Mouse (Mus musculus) testis, adult 2 months (tissue): ENCODE data around the gene Vmn1r197. TPM values are rescaled to one million over a fixed set of nuclear protein-coding genes. Genes with fewer than 3 reads are reported as not detected.
"Not testable (repeated sequence)": the region's sequence is repeated elsewhere in the genome, so short reads cannot be mapped to it uniquely, and the experiment has no call there.

ENCODE experiments used
- H3K27ac ChIP-seq: fragments of 200-500 bp; 2 replicates; pipeline ENCODE4 v1.5.1; 2012; ENCODE audit warnings: low read depth, low read length; ENCODE audit not compliant: control insufficient read depth, insufficient read depth
- H3K27me3 ChIP-seq: fragments of 200-500 bp; 2 replicates; pipeline ENCODE4 v1.6.1; 2012; ENCODE audit warnings: mild to moderate bottlenecking, low read length, moderate library complexity; ENCODE audit not compliant: control insufficient read depth, insufficient read depth
- H3K36me3 ChIP-seq: fragments of 200-500 bp; 2 replicates; pipeline ENCODE4 v1.6.1; 2012; ENCODE audit warnings: mild to moderate bottlenecking, low read length; ENCODE audit not compliant: control insufficient read depth, insufficient read depth
- H3K4me1 ChIP-seq: fragments of 200-500 bp; 2 replicates; pipeline ENCODE4 v1.6.1; 2012; ENCODE audit warnings: low read length; ENCODE audit not compliant: control insufficient read depth, insufficient read depth
- H3K4me3 ChIP-seq: fragments of 200-500 bp; 2 replicates; pipeline ENCODE4 v1.5.1; 2012; ENCODE audit warnings: low read depth, mild to moderate bottlenecking, low read length, moderate library complexity, mixed read lengths; ENCODE audit not compliant: control insufficient read depth
- CTCF ChIP-seq: fragments of 200-500 bp; IDR thresholded peaks from 2 replicates; pipeline ENCODE4 v1.5.1; 2012; ENCODE audit warnings: low read depth, mild to moderate bottlenecking, inconsistent platforms, low read length, moderate library complexity; ENCODE audit not compliant: control insufficient read depth, insufficient read depth, insufficient replicate concordance
- POLR2A ChIP-seq: fragments of 200-500 bp; IDR thresholded peaks from 2 replicates; pipeline ENCODE4 v1.6.1; 2012; ENCODE audit warnings: low read depth, mild to moderate bottlenecking, inconsistent platforms, low read length, moderate library complexity; ENCODE audit not compliant: control insufficient read depth
- polyA plus RNA-seq: library from polyadenylated mRNA; depleted of rRNA; stranded (reverse); fragments of >200 nt; gene quantifications from 2 replicates; pipeline ENCODE4 v1.2.3, GENCODE M21; 2012; rRNA removed

The Vmn1r197 gene
- not detected in 2 replicates for polyA plus RNA-seq

DNA sequence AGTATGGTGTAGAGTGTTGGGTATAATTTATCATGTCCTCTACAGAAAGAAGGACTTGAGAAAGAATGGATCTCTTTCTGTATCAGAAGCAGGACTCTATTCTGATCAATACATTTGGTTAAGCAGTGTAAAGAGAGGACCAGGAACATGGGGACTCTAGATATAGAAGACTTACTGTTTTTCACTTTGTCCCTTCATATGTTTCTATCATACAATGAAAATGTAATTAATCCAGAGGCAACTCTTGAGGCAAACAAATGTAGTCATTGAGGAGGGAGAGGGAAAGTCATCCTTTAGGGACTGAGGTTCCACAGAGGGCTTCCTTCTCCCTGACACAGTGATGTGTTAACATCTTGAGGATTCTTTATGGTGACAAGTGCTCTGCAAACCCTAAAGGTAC, at the start of gene Vmn1r197:
Gene Vmn1r197, plus strand, starts transcription at position 301 of the 400 bp plus-strand sequence.
- H3K4me1 ChIP-seq, result no peaks in the 10 kb centered on the region
- no peaks in the 10 kb centered on the region for H3K27me3 ChIP-seq
- TF ChIP-seq CTCF, result no peak
- H3K27ac ChIP-seq, result no peak within 1 kb of the TSS
- no peak within 1 kb of the TSS for H3K4me3 ChIP-seq
- no peaks in the 10 kb centered on the region for H3K36me3 ChIP-seq

DNA sequence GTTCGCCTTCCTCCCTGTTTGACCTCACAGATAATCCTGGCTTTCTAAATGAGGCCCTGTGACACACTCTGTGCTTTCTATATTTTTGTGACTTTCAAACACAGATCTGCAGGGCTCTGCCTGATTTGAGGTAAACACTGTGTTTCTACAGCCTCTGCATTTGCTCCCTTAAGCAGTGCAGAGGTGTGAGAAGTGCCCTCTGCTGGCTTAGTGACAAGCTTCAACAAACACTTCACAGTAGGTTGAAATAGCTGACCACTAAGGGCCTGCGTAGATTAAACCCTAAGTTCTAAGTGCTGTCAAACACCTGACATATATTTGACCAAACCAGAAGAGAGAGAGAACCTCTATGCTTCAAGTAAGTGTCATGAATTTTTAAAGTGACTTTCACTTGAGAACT, 39.8 kb upstream of the Vmn1r197 start:
- Histone ChIP-seq H3K4me3 (no peak overlapping the region), H3K4me1 (no peaks in the 10 kb centered on the region), H3K36me3 (no peaks in the 10 kb centered on the region), H3K27me3 (no peaks in the 10 kb centered on the region), H3K27ac (no peak overlapping the region)
- TF ChIP-seq CTCF (no peak), POLR2A (no peak)

DNA sequence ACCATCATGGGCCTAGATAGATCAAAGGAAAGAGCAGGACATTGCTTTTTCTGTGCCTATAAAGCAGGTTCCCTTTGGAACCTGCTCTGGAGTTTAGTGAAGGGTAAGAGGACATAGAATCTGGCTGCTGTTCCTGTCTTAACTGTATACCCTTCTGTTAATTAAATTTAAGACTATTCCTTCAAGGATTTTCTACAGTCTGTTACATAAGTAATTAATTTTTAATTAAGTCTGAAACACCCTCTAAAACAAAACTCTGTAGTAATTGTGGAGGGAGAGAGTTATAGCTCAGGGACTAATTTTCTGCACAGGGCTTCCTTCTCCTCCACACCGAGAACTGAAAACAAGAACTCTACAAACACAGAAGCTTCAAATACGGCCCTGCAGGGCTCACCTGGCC, 34.8 kb upstream of the Vmn1r197 start, which contains the start of gene Vmn1r196:
Gene Vmn1r196, plus strand, starts transcription at position 301 of the 400 bp plus-strand sequence.
- Histone ChIP-seq H3K4me1 (no peaks in the 10 kb centered on the region; the same call in 1 of the 2 replicates), H3K27ac (no peak within 1 kb of the TSS), H3K27me3 (no peaks in the 10 kb centered on the region), H3K4me3 (no peak within 1 kb of the TSS), H3K36me3 (no peaks in the 10 kb centered on the region)
- no peak for TF ChIP-seq POLR2A
- TF ChIP-seq CTCF, result no peak

DNA sequence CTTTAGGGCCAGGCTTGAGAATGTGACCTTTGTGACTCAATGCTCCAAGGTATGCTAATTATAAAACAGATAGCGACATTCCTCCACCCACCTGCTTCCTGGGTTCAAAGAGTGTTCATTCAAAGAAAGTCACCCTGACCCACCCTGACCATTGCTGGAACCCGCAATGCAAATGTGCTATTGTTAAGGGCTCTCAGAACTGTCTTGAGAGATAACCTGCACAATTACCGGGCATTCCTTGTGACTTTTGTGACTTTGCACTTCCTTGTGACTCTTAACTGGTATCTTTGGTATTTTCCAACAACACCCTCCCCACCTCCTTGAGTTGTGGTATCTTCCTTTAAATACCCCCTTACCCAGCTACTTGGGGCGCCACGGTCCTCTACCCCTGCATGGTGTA, 16.3 kb upstream of the Vmn1r197 start:
- H3K27me3 ChIP-seq, H3K4me1 ChIP-seq, H3K36me3 ChIP-seq, H3K4me3 ChIP-seq, H3K27ac ChIP-seq: not testable (repeated sequence)

DNA sequence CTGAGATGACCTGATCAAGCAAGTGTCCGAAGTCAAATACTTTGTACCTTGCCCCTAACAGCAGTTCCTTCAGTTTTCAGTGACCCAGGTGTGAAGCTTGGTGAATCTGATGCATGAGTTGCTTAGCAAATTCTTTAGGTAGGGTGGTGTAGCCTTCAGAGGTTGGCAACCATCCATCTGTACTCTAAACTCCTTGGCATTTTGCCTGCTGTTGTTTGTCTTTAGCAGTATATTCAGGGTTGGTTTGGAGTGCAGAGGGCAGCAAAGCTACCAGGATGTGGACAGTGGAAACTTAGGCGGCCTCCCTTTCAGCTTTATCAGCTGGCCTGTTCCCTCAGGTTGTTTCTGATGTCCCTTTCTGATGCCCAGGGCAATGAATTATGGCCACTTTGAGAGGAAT, 9.0 kb upstream of the Vmn1r197 start:
- no peaks in the 10 kb centered on the region for H3K36me3 ChIP-seq
- no peaks in the 10 kb centered on the region for H3K4me1 ChIP-seq
- no peak overlapping the region for H3K27ac ChIP-seq
- no peak overlapping the region for H3K4me3 ChIP-seq
- TF ChIP-seq CTCF (no peak), POLR2A (no peak)
- no peaks in the 10 kb centered on the region for H3K27me3 ChIP-seq

DNA sequence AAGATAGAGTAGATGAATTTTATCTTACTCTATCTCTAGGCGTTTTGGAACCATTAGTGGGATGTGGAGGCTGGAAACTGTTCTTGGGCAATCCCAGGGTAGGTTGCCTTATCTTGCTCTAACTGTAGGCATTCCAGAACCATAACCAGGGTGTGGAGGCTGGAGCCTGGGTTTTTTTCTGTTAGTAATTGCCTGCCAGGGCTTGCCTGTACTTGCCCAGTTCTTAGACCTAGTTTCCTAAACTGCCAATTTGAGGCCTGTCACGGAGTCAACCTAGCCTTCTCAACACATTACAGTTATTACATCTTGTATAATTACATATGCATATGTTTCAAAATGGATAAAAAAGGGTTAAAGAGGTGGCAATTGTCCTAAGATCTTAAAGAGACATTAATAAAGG, 7.0 kb upstream of the Vmn1r197 start:
- no peak overlapping the region for H3K4me3 ChIP-seq
- H3K4me1 ChIP-seq, result no peaks in the 10 kb centered on the region
- no peaks in the 10 kb centered on the region for H3K36me3 ChIP-seq
- H3K27me3 ChIP-seq, result no peaks in the 10 kb centered on the region
- H3K27ac ChIP-seq, result no peak overlapping the region
- no peak for TF ChIP-seq CTCF
- no peak for TF ChIP-seq POLR2A

DNA sequence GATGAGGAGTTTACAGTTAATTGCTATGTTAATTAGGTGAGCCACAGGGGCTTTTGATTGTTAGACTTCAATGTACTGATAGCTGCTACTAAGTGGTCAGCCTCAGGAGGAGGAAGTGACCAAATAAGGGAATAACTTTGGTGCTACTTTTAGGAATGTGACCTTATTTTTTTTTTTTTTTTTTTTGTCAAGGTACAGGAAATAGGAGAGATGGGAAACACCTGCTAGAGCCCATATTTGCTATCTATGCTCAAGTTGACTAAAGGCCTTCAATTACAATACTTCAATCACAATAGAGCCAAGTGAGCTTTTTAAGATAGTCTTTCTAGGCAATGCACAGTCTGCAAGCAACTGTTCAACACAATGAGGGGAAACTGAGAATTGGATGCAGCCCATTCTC, 4.3 kb upstream of the Vmn1r197 start:
- H3K27me3 ChIP-seq, result no peaks in the 10 kb centered on the region
- TF ChIP-seq POLR2A (no peak), CTCF (no peak)
- no peak overlapping the region for H3K4me3 ChIP-seq
- H3K27ac ChIP-seq, result no peak overlapping the region
- H3K4me1 ChIP-seq, result no peaks in the 10 kb centered on the region
- H3K36me3 ChIP-seq, result no peaks in the 10 kb centered on the region

DNA sequence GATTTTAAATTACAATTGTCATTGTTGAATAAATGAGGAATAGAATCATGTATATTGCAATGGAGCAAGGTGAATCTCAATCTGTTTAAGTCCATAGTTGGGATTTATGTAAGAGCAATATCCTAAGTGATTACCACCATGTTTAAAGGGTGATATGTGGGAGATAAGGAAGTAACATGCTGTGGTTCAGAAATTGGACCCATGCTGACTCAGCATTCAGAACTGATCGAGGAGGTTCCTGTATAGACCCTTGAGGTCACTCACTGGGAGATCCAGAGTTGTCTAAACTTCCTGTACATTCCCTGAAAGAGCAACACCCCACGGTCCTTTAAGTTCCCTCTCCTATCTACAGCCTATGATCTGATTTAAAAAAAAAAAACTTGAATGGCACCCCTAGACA, 8.9 kb downstream of the Vmn1r197 start:
- no peaks in the 10 kb centered on the region for H3K27me3 ChIP-seq
- TF ChIP-seq CTCF, result no peak
- no peak for TF ChIP-seq POLR2A
- H3K4me3 ChIP-seq, result peak overlapping the region; percentile 40; the same call in 1 of the 2 replicates
- no peak overlapping the region for H3K27ac ChIP-seq
- no peaks in the 10 kb centered on the region for H3K36me3 ChIP-seq
- no peaks in the 10 kb centered on the region for H3K4me1 ChIP-seq

DNA sequence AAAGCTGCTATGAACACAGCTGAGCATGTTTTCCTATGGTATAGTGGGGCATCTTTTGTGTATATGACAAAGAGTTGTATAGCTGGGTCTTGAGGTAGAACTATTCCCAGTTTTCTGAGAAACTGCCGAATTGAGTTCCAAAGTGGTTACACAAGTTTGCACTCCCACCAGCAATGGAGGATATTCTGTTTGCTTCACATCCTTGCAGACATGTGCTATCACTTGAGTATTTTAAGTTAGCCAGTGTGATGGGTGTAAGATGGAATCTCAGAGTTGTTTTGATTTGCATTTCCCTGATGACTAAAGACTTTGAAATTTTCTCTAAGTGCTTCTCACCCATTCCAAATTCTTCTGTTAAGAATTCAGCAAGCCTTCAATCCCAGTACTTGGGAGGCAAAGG, 11.2 kb downstream of the Vmn1r197 start:
- Histone ChIP-seq H3K36me3 (no peaks in the 10 kb centered on the region), H3K27ac (no peak overlapping the region), H3K27me3 (no peaks in the 10 kb centered on the region), H3K4me1 (no peaks in the 10 kb centered on the region), H3K4me3 (no peak overlapping the region)
- TF ChIP-seq CTCF (no peak), POLR2A (no peak)
